Mouse (Mus musculus) left cerebral cortex, adult 2 months (tissue): ENCODE measurements at regions not wholly inside any gene's neighbourhood (a gene's known extent, or its start where the extent isn't known, plus 50 kb on each side); places are given as distances from the start of the nearest gene placed in this dataset.

ENCODE experiments used
- DNase-seq, 2 experiments: peaks; one replicate each; pipeline ENCODE4 v3.0.0; 2021 to 2022; ENCODE audit warnings: low spot score in 2 of 2, mixed read lengths in 1 of 2; ENCODE audit errors: extremely low spot score in 1 of 2
- H3K27ac ChIP-seq: fragments of 200-600 bp; 2 replicates; pipeline ENCODE4 v1.8.1; 2022
- H3K4me3 ChIP-seq: fragments of 200-600 bp; 2 replicates; pipeline ENCODE4 v1.8.1; 2022
- CTCF ChIP-seq: fragments of 200-600 bp; IDR thresholded peaks from 2 replicates; pipeline ENCODE4 v1.8.1; 2022; ENCODE audit warnings: antibody characterized with exemption, mild to moderate bottlenecking, moderate library complexity
- intact Hi-C: fragments of 180-260 bp; cut with DNase I; formaldehyde crosslinking; loops from one replicate; pipeline ENCODE4 v1.15.1; 2025

DNA sequence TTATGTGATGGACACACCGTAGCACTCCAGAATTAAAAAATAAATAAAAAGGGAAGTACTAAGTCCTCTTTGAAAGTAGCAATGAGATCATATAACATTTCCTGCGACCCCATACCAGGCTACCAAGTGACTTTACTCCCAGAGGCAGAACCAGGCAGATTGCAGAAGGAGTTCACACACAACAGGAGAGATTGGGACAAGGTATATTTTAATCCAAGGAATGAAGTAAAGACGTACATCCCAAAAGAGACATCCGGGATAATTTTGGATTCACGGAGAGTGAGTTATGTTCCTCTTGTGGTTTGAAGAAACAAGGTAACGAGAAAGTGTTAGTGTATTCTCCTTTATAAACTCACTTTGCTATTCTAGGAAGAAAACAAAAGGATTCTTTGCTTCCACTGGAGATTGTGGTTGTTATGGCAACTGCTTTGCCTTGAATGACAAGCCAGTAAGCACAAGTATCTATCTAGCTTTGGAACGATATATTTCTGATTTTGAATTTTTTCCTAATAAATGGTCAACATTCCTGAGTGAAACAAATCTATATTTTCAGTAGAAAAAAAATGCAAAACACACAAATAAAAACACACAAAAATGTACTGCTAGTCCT, 444.5 kb downstream of the Kif2b start:
- intact Hi-C loops = no loop called here
- Histone ChIP-seq H3K27ac (no peak overlapping the region), H3K4me3 (no peak overlapping the region)
- DNase-seq = no peak
- TF ChIP-seq CTCF = no peak

DNA sequence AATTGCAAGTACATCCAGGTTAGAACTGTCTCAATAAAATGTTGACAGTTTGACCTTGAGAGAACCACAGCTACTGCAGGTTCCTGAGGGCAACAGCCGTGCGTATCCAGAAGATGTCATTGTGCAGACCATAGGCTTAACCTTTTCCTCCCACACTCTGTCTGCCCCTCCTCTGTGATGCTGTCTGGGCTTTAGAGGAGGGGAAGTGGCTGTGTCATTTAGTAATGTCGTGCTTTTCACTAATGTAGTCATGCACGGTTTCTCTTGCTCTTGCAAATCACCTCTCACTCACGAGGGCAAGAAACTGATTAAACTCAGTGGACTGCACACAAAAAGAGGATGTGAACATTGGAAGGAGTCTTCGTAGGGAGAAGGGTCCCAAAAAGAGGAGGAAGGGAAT, 443.8 kb upstream of the Tom1l1 start:
- TF ChIP-seq CTCF = no peak
- no peak overlapping the region for H3K4me3 ChIP-seq
- no peak for DNase-seq
- intact Hi-C loops = no loop called here
- no peak overlapping the region for H3K27ac ChIP-seq

DNA sequence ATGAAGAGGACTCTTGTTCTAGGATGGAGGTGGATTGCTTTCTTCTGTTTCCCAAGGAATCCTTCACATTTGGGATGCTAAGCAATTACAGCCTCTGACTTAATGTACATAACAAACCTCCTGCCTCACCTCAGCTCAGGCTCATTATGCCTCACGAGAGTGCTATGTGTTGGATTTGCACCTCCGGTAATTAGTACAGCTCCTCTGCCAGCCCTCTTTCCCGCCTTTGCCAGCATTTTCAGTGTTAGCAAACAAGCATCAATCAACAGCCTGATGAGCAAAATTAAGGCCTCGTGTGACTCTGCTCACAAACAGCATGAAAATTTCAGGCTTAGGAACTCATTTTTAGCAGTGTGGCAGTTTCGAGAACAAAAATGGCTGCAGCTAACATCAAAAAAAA, 410.0 kb upstream of the Tom1l1 start:
- DNase-seq = no peak
- Histone ChIP-seq H3K27ac (no peak overlapping the region), H3K4me3 (no peak overlapping the region)
- intact Hi-C loops = no loop called here
- no peak for TF ChIP-seq CTCF

DNA sequence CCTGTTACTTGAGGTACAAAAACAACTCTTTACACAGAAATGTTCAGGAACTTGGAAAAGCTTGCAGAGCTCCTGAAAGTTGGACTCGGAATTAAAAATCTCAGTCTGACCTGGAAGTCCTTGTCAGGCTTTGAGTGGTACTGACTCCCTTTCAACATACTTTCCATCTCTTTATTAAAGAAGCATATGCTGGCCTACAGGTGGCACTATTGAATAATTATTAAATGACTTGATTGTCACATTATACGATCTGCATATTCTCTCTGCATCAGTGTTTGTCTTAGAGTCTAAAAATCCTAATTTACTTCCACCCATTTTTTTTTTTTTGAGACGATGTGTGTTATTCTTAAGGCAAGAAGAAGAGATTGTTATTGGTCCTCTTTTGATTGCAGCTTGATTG, 409.4 kb upstream of the Tom1l1 start:
- intact Hi-C loops = no loop called here
- no peak overlapping the region for H3K4me3 ChIP-seq
- DNase-seq = no peak
- TF ChIP-seq CTCF = no peak
- no peak overlapping the region for H3K27ac ChIP-seq

DNA sequence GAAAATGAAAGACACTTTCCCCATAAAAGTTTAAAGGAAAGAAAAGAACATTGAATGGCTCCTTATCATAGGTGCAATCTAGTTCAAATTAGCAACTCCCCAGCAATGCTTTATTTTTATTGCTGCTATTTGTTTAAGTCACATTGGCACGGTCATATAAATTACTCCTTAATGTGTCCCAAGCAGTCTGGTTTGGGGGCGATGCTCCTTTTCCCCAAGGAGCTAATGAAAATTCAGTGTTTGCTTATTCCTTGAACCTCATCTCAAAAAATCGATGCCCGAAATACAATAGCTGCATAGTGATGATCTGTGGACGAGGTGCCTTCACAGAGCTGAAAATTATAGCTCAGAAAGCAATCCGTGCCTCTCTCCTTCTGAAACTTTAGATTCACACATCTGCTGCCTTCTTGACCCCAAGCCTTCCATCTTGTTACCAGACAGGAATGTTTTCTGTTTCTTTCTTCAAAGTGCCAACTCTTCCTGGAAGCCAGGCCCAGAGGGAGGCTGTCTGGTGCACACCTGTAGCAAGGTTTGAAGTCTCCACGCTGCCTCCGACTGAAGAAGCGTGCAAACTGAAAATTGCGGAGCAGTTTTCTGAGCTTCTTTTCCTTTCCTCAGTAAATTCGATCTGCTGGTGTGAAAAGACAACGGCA, 408.0 kb upstream of the Tom1l1 start:
- Histone ChIP-seq H3K4me3 (no peak overlapping the region), H3K27ac (no peak overlapping the region)
- no peak for TF ChIP-seq CTCF
- no peak for DNase-seq
- intact Hi-C loops = no loop called here

DNA sequence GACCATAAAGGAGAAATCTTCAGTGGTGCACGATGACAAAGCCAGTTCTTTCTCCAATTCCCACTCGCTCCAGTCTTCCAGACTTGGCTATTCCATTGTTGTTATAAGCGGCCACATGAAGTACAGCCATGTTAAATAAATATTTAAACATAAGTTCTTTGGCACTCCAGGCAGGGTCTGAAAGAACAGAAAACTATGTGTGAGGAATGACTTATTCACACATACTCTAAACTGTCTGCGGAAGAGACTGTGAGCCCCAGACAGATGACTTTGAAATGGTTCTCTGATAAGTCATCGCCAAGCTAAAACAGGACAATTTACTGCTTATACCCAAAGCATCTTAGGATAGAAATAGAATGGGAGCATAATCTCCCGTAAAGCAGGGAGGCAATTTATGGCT, 377.2 kb upstream of the Tom1l1 start:
- TF ChIP-seq CTCF = no peak
- intact Hi-C loops = no loop called here
- Histone ChIP-seq H3K27ac (no peak overlapping the region), H3K4me3 (no peak overlapping the region)
- DNase-seq = no peak

DNA sequence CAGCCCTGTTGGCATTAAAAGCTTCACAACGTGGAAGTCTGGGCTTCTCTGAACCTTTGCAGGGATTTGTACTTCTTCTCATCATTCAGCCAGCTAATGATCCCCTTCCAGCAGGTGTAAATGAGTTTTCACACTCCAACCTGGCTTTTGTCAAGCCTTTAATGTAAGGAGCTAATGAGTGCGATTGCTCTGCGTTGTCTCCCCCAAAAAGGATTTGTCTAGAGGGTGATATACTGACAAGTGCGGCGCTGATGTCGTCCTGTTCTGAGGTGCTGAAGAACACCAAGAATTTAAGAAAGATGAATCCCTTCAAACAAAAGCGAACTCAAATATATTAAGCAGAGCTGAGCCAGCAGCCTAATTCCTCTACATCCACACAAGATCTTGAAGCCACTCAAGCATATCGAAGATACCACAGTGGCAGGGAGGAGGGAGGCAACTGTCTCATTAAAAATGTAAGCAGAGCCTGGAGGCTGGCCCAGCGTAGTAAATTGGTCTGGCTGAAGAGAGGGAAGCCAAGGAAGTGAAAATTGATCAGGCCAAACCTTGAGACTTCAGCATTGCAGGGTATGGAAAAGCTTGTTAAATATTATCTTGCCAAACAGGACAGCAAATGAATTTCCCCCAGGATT, 368.9 kb upstream of the Tom1l1 start:
- Histone ChIP-seq H3K27ac (no peak overlapping the region), H3K4me3 (no peak overlapping the region)
- intact Hi-C loops = no loop called here

DNA sequence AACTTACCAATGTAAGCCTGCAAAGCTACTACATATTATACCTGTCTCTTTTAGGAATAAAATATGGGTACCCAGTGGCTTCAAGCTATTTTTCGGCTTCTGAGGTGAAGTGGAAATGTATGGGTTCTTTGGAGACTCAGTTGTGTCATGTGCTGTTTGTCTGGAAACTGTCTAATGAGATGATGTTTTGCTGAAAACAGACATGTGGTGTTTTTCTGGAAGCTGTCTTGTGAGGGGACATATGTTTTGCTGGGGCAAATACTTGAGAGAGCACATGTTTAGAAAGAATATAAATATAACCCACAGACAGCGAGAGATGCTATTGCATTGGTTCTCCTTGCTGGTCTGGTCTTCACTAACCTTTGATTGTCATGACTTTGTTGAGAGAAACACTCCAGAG, 365.2 kb upstream of the Tom1l1 start:
- intact Hi-C loops = no loop called here
- no peak overlapping the region for H3K27ac ChIP-seq
- no peak for DNase-seq
- TF ChIP-seq CTCF = no peak
- no peak overlapping the region for H3K4me3 ChIP-seq

More for the DNA sequence above, 368.9 kb upstream of the Tom1l1 start:
- no peak for TF ChIP-seq CTCF
- no peak for DNase-seq

DNA sequence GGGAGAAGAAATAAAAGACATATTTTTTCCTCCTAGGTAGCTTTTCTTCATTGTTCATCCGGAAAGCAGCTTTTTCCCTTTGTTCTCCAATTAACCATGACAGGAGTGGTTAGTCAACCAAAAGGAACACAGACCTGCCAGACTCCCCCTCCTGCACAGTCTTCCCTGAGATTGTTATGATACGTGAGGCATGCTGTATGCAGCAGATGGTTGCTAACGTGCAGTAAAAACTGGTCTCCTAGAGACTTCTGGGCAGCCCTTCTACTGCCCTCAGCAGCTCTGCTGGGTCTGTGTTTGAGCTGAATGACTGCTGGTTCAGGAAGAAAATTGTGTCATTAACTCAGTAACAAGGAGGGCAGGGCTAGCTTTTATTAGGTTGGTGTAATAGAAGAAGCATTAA, 363.5 kb upstream of the Tom1l1 start:
- Histone ChIP-seq H3K4me3 (no peak overlapping the region), H3K27ac (no peak overlapping the region)
- TF ChIP-seq CTCF = no peak
- intact Hi-C loops = no loop called here
- DNase-seq = no peak

DNA sequence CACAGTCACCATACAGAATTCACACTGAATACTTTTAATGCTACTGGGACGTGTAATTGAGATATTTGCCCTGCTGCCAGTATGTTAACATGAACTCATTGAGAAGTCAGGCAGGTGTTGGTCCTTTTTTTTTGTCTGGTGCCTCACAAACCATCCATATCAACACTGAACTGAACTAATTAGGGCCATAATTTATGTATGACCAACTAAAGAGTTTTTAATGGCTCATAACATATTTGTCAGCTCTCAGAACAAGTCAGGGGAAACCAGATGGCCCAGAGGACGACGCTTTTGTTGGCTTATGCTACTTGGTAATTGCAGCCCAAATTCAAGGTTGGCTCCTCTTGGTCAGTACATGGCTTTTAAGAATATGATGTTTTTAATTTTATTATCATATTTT, 353.3 kb upstream of the Tom1l1 start:
- no peak for DNase-seq
- Histone ChIP-seq H3K4me3 (no peak overlapping the region), H3K27ac (no peak overlapping the region)
- no peak for TF ChIP-seq CTCF
- intact Hi-C loops = no loop called here
